Mouse (Mus musculus) testis, adult 10 weeks (tissue): ENCODE results near the gene Insm2. TPM values are rescaled to one million over a fixed set of nuclear protein-coding genes. Genes with fewer than 3 reads are reported as not detected.

ENCODE experiments used
- polyA plus RNA-seq: library from polyadenylated mRNA; stranded (reverse); fragments of 350-450 nt; fragmentation: Illumina TruSeq; extraction: RNeasy Lipid Tissue Mini Kit (QIAGEN cat#74804); gene quantifications from one replicate; pipeline ENCODE4 v1.2.3, GENCODE M21; 2014; ENCODE audit warnings: low read depth, low replicate concordance

Insm2 gene
- not detected for polyA plus RNA-seq

DNA sequence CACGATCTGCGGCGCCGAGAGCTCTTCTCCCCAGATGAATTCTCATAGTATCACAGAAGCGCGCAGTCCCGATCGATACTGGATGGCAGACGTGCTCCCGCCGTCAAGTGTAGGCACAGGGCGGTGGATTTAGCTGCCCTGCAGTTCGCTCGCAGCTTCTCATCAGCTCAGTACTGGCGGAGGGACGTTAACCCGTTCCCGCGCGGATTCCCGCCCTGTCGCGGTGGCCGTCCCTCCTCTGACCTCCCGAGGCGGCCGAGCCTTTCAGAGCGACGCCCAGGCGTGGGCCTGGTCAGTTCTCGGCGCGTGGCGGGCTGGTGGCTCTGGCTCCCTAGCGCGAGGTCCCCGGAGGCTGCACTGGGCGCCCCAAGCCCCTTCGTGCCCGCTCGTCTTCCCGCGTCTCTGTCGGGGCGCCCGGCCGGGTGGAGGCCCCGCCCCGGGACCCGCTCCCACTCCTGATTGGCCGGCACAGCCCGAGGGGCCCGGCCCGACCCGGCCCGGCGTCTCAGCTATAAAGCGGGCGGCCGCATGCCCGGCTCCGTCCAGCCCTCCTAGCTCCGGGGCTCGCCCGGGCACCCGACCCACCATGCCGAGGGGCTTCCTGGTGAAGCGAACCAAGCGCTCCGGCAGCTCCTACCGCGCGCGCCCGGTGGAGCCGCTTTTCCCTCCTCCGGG lies at the start of gene Insm2:
Gene Insm2 (plus strand): TSS at position 541 of the 675 bp plus-strand sequence.

DNA sequence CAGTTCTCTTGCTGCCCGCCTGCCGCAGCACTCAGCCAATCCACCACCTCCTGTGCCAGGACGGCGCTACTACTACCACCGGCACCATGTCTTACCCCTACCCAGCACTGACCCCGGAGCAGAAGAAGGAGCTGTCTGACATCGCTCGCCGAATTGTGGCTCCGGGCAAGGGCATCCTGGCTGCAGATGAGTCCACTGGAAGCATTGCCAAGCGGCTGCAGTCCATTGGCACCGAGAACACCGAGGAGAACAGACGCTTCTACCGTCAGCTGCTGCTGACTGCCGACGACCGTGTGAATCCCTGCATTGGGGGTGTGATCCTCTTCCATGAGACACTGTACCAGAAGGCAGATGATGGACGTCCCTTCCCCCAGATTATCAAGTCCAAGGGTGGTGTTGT lies 34.0 kb upstream of the Insm2 start, which contains the start of gene Aldoart2:
Gene Aldoart2 (plus strand): TSS at position 34 of the 400 bp plus-strand sequence.

Other genes with a start within 250 kb of the Insm2 start
- 1,545 TPM for gene Psma6, start 215.2 kb upstream of the Insm2 start, polyA plus RNA-seq
- 7.5 TPM for gene Nfkbia, start 106.8 kb upstream of the Insm2 start, polyA plus RNA-seq
- gene Aldoart2, start 34.2 kb upstream of the Insm2 start, polyA plus RNA-seq = 36.5 TPM
- gene Ralgapa1, start 221.7 kb downstream of the Insm2 start, polyA plus RNA-seq = 86.4 TPM
- gene Brms1l, start 236.9 kb downstream of the Insm2 start, polyA plus RNA-seq = 27.2 TPM